Mouse (Mus musculus) heart, adult 2 months (tissue): ENCODE data around the gene Syk. TPM values are rescaled to one million over a fixed set of nuclear protein-coding genes. Genes with fewer than 3 reads are reported as not detected.

Source experiments
- DNase-seq, 2 experiments: peaks; one replicate each; pipeline ENCODE4 v3.0.0; 2021
- H3K27ac ChIP-seq: fragments of 200-600 bp; 2 replicates; pipeline ENCODE4 v1.8.1; 2022
- H3K27me3 ChIP-seq: fragments of 200-500 bp; 2 replicates; pipeline ENCODE4 v1.6.1; 2012; ENCODE audit warnings: mild to moderate bottlenecking, low read length, inconsistent platforms, mixed read lengths; ENCODE audit not compliant: control insufficient read depth, insufficient read depth
- H3K36me3 ChIP-seq: fragments of 200-500 bp; 2 replicates; pipeline ENCODE4 v1.6.1; 2012; ENCODE audit warnings: low read length, inconsistent platforms; ENCODE audit not compliant: control insufficient read depth, insufficient read depth
- H3K4me1 ChIP-seq: fragments of 200-500 bp; 2 replicates; pipeline ENCODE4 v1.6.1; 2011; ENCODE audit warnings: low read length; ENCODE audit not compliant: control insufficient read depth, insufficient read depth
- H3K4me3 ChIP-seq: fragments of 200-600 bp; 2 replicates; pipeline ENCODE4 v1.8.1; 2022
- H3K79me2 ChIP-seq: fragments of 200-500 bp; replicated peaks from 2 replicates; pipeline ENCODE4 v1.6.1; 2012; ENCODE audit warnings: mild to moderate bottlenecking, inconsistent platforms, low read length, moderate library complexity, mixed read lengths; ENCODE audit not compliant: control insufficient read depth, insufficient read depth
- H3K9ac ChIP-seq: fragments of 200-500 bp; 2 replicates; pipeline ENCODE4 v1.6.1; 2012; ENCODE audit warnings: low read depth, mild to moderate bottlenecking, control low read depth, inconsistent platforms, low read length, mixed read lengths
- CTCF ChIP-seq: fragments of 200-600 bp; IDR thresholded peaks from 2 replicates; pipeline ENCODE4 v1.8.1; 2022; ENCODE audit warnings: antibody characterized with exemption, mild to moderate bottlenecking, moderate library complexity
- EP300 ChIP-seq: fragments of 200-500 bp; IDR thresholded peaks from 2 replicates; pipeline ENCODE4 v1.6.1; 2011; ENCODE audit warnings: low read depth, low read length, control low read depth; ENCODE audit not compliant: insufficient read depth
- POLR2A ChIP-seq: fragments of 200-500 bp; IDR thresholded peaks from 2 replicates; pipeline ENCODE4 v1.6.1; 2011; ENCODE audit warnings: mild to moderate bottlenecking, low read depth, low read length, control low read depth; ENCODE audit not compliant: insufficient read depth
- WGBS: fragments of 180-500 bp; shearing (Covaris S2); methylation state at CpG from one replicate; pipeline ENCODE4 v1.1.7; 2018; 5-methylcytosine and 5-hydroxymethylcytosine counted together
- intact Hi-C: fragments of 180-260 bp; cut with DNase I; formaldehyde crosslinking; loops from one replicate; pipeline ENCODE4 v1.15.1; 2025
- polyA plus RNA-seq: library from polyadenylated mRNA; depleted of rRNA; stranded (reverse); fragments of >200 nt; gene quantifications from 2 replicates; pipeline ENCODE4 v1.2.3, GENCODE M21; 2012
- total RNA-seq, 2 experiments: library from RNA; stranded (reverse); gene quantifications; 2 replicates each; pipeline ENCODE4 v1.2.3; 2021

Syk gene
- total and polyA plus RNA-seq, 3 experiments, result 14.0 to 17.6 (median 16.0) TPM

- Histone ChIP-seq H3K79me2 (no peaks in the 10 kb centered on the region), H3K4me1 (0 out of 2 replicates have a peak, but pooled peaks cover under 1% of the 10 kb centered on the region), H3K27ac (no peak overlapping the region), H3K9ac (no peak overlapping the region), H3K27me3 (no peaks in the 10 kb centered on the region), H3K4me3 (no peak overlapping the region), H3K36me3 (no peaks in the 10 kb centered on the region)
- no peak for DNase-seq
- WGBS, result 58% methylated on average over 4 of the region's 4 CpGs
- intact Hi-C loops, result no loop called here
- TF ChIP-seq CTCF (no peak), EP300 (no peak), POLR2A (no peak)
These were observed 35.6 kb downstream of the Syk start for GRCm38 (mm10) chr13:52618592-52618991.

DNA sequence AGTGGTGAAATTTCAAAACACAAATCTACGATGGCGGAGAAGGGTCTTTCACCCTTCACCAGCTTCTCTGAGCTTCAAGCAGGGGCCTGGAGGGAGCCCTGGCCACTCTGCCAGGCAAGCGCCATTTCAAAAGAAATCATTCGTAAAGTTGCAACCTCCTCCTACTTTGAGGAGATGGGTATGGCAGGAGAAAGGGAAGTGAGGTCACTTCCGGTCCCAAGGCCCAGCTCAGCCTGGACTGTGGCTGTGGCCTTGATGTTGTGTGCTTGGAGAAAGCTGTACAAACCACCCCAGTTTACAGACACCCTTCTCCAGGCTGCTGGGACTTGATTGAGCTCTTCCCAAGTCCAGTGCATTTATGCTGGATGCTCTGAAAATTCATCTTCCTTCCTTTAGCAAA, 36.5 kb downstream of the Syk start:
- Histone ChIP-seq H3K4me1 (peaks cover 2% of the 10 kb centered on the region; the same call in 1 of the 2 replicates), H3K79me2 (no peaks in the 10 kb centered on the region), H3K27ac (no peak overlapping the region), H3K36me3 (no peaks in the 10 kb centered on the region; the same call in 1 of the 2 replicates), H3K27me3 (no peaks in the 10 kb centered on the region), H3K4me3 (no peak overlapping the region), H3K9ac (no peak overlapping the region)
- TF ChIP-seq POLR2A (no peak), CTCF (no peak), EP300 (no peak)
- no peak for DNase-seq
- 50% methylated on average over 5 of the region's 5 CpGs for WGBS
- intact Hi-C loops, result no loop called here

- Histone ChIP-seq H3K27me3 (no peaks in the 10 kb centered on the region), H3K79me2 (no peaks in the 10 kb centered on the region), H3K4me1 (peaks cover 2% of the 10 kb centered on the region; the same call in 1 of the 2 replicates), H3K9ac (no peak overlapping the region), H3K27ac (no peak overlapping the region), H3K36me3 (no peaks in the 10 kb centered on the region; the same call in 1 of the 2 replicates), H3K4me3 (no peak overlapping the region)
- WGBS, result 47% methylated on average over 4 of the region's 4 CpGs
- DNase-seq, result peak; percentile 73 to 78
- intact Hi-C loops, result loop anchor here (5.0 kb wide), 2 partner anchors 47 to 347 kb away; no protein-coding TSS in a partner anchor
- TF ChIP-seq POLR2A (no peak), EP300 (no peak), CTCF (peak; percentile 80)
These were observed 41.1 kb downstream of the Syk start for GRCm38 (mm10) chr13:52624038-52624437.

DNA sequence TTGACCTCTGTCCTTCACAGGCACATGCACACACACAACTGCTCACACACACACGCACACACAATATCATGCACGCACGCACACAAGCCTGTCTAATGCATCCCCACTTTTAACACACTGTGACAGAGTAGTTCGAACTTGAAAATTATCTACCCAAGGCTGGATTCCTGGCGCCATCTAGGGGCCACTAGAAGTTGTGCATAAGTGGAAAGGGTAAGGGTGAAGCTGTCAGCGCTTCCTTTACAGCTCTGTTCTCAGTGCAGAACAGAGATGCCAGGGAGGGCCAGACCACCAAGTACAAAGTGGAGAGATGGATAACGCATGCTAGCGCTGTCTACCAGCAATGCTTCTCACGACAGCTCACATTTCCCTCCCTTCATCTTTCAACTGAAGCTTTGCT, 45.6 kb downstream of the Syk start:
- intact Hi-C loops, result loop anchor here (1.0 to 5.0 kb wide), 3 partner anchors 96 to 791 kb away; partner anchors contain the start of gene Diras2
- DNase-seq, result peak; percentile 23 to 45
- no peak overlapping the region for H3K9ac ChIP-seq
- H3K36me3 ChIP-seq, result no peaks in the 10 kb centered on the region; the same call in 1 of the 2 replicates
- H3K4me3 ChIP-seq, result no peak overlapping the region
- no peaks in the 10 kb centered on the region for H3K79me2 ChIP-seq
- WGBS, result 45% methylated on average over 9 of the region's 9 CpGs
- peaks cover 2% of the 10 kb centered on the region; the same call in 1 of the 2 replicates for H3K4me1 ChIP-seq
- H3K27me3 ChIP-seq, result no peaks in the 10 kb centered on the region
- H3K27ac ChIP-seq, result no peak overlapping the region
- TF ChIP-seq CTCF, result peak; percentile 78
- no peak for TF ChIP-seq EP300

DNA sequence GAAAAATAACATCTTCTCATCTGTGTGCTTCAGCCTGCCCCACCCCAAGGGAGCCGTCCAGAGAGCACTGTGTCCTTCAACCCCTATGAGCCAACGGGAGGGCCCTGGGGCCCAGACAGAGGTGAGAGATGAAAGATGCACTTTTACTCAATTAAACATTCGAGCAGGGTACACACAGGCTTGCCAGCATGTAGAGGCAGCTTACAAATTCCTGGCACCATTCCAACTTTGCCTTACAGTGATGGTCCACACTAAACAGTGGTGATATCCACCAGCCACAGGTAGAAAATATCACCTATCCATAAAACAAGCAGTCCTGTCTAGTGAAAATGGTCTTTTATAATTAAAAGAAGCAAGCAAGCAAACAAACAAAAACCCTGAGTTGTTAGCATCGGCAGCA, 48.7 kb downstream of the Syk start:
- TF ChIP-seq POLR2A, result no peak
- TF ChIP-seq EP300, result no peak
- TF ChIP-seq CTCF, result no peak
- H3K9ac ChIP-seq, result no peak overlapping the region

GRCm38 (mm10) chr13:52635484-52635883, 52.5 kb downstream of the Syk start:
- WGBS, result 71% methylated on average over 3 of the region's 3 CpGs
- H3K27me3 ChIP-seq, result no peaks in the 10 kb centered on the region
- no peak for DNase-seq
- H3K9ac ChIP-seq, result no peak overlapping the region
- H3K36me3 ChIP-seq, result no peaks in the 10 kb centered on the region
- H3K79me2 ChIP-seq, result no peaks in the 10 kb centered on the region
- no peak overlapping the region for H3K27ac ChIP-seq
- intact Hi-C loops, result no loop called here
- no peak overlapping the region for H3K4me3 ChIP-seq
- TF ChIP-seq POLR2A (no peak), EP300 (no peak), CTCF (no peak)
- no peaks in the 10 kb centered on the region for H3K4me1 ChIP-seq

More for the DNA sequence above, 48.7 kb downstream of the Syk start:
- WGBS, result 64% methylated on average over 4 of the region's 4 CpGs
- H3K27me3 ChIP-seq, result no peaks in the 10 kb centered on the region
- H3K36me3 ChIP-seq, result no peaks in the 10 kb centered on the region
- DNase-seq, result no peak
- no peak overlapping the region for H3K4me3 ChIP-seq
- no peaks in the 10 kb centered on the region for H3K4me1 ChIP-seq
- intact Hi-C loops, result no loop called here
- no peak overlapping the region for H3K27ac ChIP-seq
- no peaks in the 10 kb centered on the region for H3K79me2 ChIP-seq
